Mouse (Mus musculus): ENCODE results near the gene Treml2.
"Not testable (repeated sequence)": the region's sequence is repeated elsewhere in the genome, so short reads cannot be mapped to it uniquely, and the experiment has no call there.

Treml2 gene

GRCm38 (mm10) chr17:48350681-48351193 is 51.4 kb downstream of the Treml2 start:
- no peak for DNase-seq (ENCODE audit: low read depth)

DNA sequence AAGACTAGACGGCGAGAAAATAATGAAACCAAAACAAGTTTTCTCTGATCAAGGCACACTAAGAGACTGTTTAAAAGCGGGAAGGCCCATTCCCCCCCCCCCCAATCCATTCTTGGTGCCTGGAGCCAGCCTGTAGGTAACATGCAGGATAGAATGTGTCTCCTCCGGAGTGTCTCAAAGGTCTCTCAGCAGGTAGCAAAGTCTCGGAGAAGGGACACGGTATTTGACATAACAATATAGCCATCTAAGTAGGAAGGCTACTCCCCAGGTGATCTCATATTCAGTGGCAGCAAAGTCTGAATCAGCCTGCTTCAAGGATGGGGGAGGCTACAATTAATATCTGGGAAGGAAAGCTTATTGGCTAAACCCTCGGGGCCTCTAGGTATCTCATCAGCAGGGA is 53.7 kb downstream of the Treml2 start:
- not testable (repeated sequence) for DNase-seq (ENCODE audit: low read depth)

- no peak for DNase-seq (ENCODE audit: low read depth)
These were observed 56.5 kb downstream of the Treml2 start for GRCm38 (mm10) chr17:48355822-48356221.

GRCm38 (mm10) chr17:48357892-48358291 is 58.6 kb downstream of the Treml2 start:
- no peak for DNase-seq (ENCODE audit: low read depth)

DNA sequence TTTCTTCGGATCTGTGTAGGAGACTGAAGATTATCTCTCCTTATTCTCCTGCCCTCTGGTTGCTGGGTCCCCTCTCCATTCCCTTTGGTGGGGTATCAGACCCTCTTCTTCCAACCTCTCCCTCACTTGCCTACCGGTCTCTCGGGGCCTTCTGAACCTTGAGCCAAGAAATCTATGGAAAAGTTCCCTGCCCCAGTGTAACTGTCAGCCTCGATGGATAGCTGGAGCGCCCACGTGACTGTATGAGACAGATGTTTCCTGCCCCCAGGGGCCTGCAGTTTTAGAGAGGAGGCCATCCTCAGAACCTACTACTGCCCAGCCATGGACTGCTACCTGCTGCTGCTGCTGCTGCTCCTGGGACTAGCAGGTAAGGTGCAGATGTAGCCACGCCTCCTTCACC is 60.3 kb downstream of the Treml2 start, which contains the start of gene Treml1:
Gene Treml1, plus strand, starts transcription at position 301 of the 400 bp plus-strand sequence.
- DNase-seq (ENCODE audit: low read depth) = no peak

DNA sequence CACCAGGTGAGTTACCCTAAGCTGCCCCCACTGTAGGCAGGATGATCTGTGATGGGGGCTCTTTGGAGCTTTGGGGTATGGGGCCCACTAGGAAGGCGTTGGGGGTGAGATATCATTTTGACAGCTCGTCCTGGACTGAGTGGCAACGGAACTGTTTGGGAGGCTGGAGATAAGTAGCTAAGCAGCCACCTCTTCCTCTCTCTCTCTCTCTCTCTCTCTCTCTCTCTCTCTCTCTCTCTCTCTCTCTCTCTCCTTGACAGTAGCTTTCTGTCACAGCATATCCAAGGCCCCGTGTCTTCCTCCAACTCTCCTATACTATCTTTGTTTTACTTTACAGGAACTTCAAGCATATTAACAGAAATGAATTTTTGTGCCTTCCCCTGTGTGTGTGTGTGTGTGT is 61.2 kb downstream of the Treml2 start:
- no peak for DNase-seq (ENCODE audit: low read depth)

Data from c-Kit-positive CD71-negative TER-119-negative erythroid progenitor cells, embryonic 14.5 days (primary cell).